Mouse (Mus musculus): ENCODE measurements around the gene Olfr523.
A peak's percentile ranks its signal among the peaks of the same experiment; 100 is the strongest.
"Not testable (repeated sequence)": the region's sequence is repeated elsewhere in the genome, so short reads cannot be mapped to it uniquely, and the experiment has no call there.

The Olfr523 gene

GRCm38 (mm10) chr7:140172936-140173335 lies at the start of gene Olfr523:
Gene Olfr523 (plus strand): TSS chr7:140173217.
- DNase-seq (ENCODE audit: low read depth, low spot score), result no peak

- no peak for DNase-seq (ENCODE audit: low read depth, low spot score)
Measured at GRCm38 (mm10) chr7:140124382-140124781, 48.6 kb upstream of the Olfr523 start.

- DNase-seq (ENCODE audit: low read depth, low spot score), result peak; percentile 83
Measured at GRCm38 (mm10) chr7:140125278-140126021, 47.6 kb upstream of the Olfr523 start.

- DNase-seq (ENCODE audit: low read depth, low spot score), result no peak
Measured at GRCm38 (mm10) chr7:140126022-140126350, 47.0 kb upstream of the Olfr523 start.

GRCm38 (mm10) chr7:140126934-140127333 lies 46.1 kb upstream of the Olfr523 start:
- no peak for DNase-seq (ENCODE audit: low read depth, low spot score)

GRCm38 (mm10) chr7:140127911-140128310 lies 45.1 kb upstream of the Olfr523 start:
- DNase-seq (ENCODE audit: low read depth, low spot score), result no peak

GRCm38 (mm10) chr7:140132184-140132583 lies 40.8 kb upstream of the Olfr523 start:
- DNase-seq (ENCODE audit: low read depth, low spot score), result not testable (repeated sequence)

GRCm38 (mm10) chr7:140134033-140134432 lies 39.0 kb upstream of the Olfr523 start:
- not testable (repeated sequence) for DNase-seq (ENCODE audit: low read depth, low spot score)

- no peak for DNase-seq (ENCODE audit: low read depth, low spot score)
Measured at GRCm38 (mm10) chr7:140135106-140135770, 37.8 kb upstream of the Olfr523 start.

GRCm38 (mm10) chr7:140137135-140138020 lies 35.6 kb upstream of the Olfr523 start, which contains the start of gene Mtg1:
Gene Mtg1 (plus strand): TSS chr7:140137564.
- peak; percentile 91 for DNase-seq (ENCODE audit: low read depth, low spot score)

GRCm38 (mm10) chr7:140138021-140138310 lies 35.1 kb upstream of the Olfr523 start:
- DNase-seq (ENCODE audit: low read depth, low spot score), result no peak

- DNase-seq (ENCODE audit: low read depth, low spot score), result peak; percentile 40
Measured at GRCm38 (mm10) chr7:140141350-140141749, 31.7 kb upstream of the Olfr523 start.

GRCm38 (mm10) chr7:140144550-140144949 lies 28.5 kb upstream of the Olfr523 start:
- no peak for DNase-seq (ENCODE audit: low read depth, low spot score)

- no peak for DNase-seq (ENCODE audit: low read depth, low spot score)
Measured at GRCm38 (mm10) chr7:140153383-140153782, 19.6 kb upstream of the Olfr523 start.

- no peak for DNase-seq (ENCODE audit: low read depth, low spot score)
Measured at GRCm38 (mm10) chr7:140153829-140154217, 19.2 kb upstream of the Olfr523 start.

GRCm38 (mm10) chr7:140154218-140154927 lies 18.6 kb upstream of the Olfr523 start, which contains the start of gene Sprn:
Gene Sprn (minus strand): TSS chr7:140154877.
- no peak for DNase-seq (ENCODE audit: low read depth, low spot score)

GRCm38 (mm10) chr7:140160363-140160762 lies 12.7 kb upstream of the Olfr523 start:
- DNase-seq (ENCODE audit: low read depth, low spot score), result no peak

- DNase-seq (ENCODE audit: low read depth, low spot score), result no peak
Measured at GRCm38 (mm10) chr7:140164664-140165063, 8.4 kb upstream of the Olfr523 start, which contains the start of gene Olfr522. Gene Olfr522 (minus strand): TSS chr7:140164764.

- DNase-seq (ENCODE audit: low read depth, low spot score), result no peak
Measured at GRCm38 (mm10) chr7:140167950-140168349, 5.1 kb upstream of the Olfr523 start.

GRCm38 (mm10) chr7:140169386-140169785 lies 3.6 kb upstream of the Olfr523 start:
- no peak for DNase-seq (ENCODE audit: low read depth, low spot score)

- no peak for DNase-seq (ENCODE audit: low read depth, low spot score)
Measured at GRCm38 (mm10) chr7:140170863-140171262, 2.2 kb upstream of the Olfr523 start.
